19 mouse cellular contexts compared by ENCODE assay signal in genomic region chr8:125045760-125046159, GRCm38 (mm10). TPM values are rescaled to one million over a fixed set of nuclear protein-coding genes. Genes with fewer than 3 reads are reported as not detected.
"Had no signal": no experiment of that assay in that cellular context is flagged by ENCODE, and none has a peak within 500 bp of the region (broad histone marks: within the 10 kb centered on the region; RNA-seq: fewer than 3 reads in every experiment).

No protein-coding gene starts in this region.

- H3K4me1 ChIP-seq: midbrain, embryonic 15.5 days had no signal

- H3K4me2 ChIP-seq: limb, embryonic 12.5 days; limb, embryonic 15.5 days; liver, embryonic 11.5 days; lung, embryonic 15.5 days; midbrain, embryonic 11.5 days; midbrain, embryonic 15.5 days; neural tube, embryonic 13.5 days had no signal

- H3K27ac ChIP-seq: kidney, postnatal 0 days; limb, embryonic 12.5 days; limb, embryonic 15.5 days; liver, embryonic 14.5 days; lung, embryonic 15.5 days; midbrain, embryonic 15.5 days; neural tube, embryonic 13.5 days had no signal

- H3K36me3 ChIP-seq: limb, embryonic 15.5 days; lung, embryonic 15.5 days; midbrain, embryonic 15.5 days had no signal

- H3K9ac ChIP-seq: limb, embryonic 12.5 days; limb, embryonic 15.5 days; liver, embryonic 14.5 days; liver, postnatal 0 days; lung, embryonic 15.5 days; midbrain, embryonic 15.5 days; neural tube, embryonic 13.5 days had no signal

- H3K4me3 ChIP-seq: limb, embryonic 12.5 days; limb, embryonic 15.5 days; lung, embryonic 15.5 days; midbrain, embryonic 15.5 days; myocyte; neural tube, embryonic 13.5 days had no signal

- ATAC-seq: intestine, postnatal 0 days; liver, postnatal 0 days; midbrain, embryonic 15.5 days had no signal

- DNase-seq: kidney, adult 2 months; left cerebral cortex, postnatal 4 days; liver, postnatal 0 days; lung, postnatal 14 days; lung, postnatal 4 days; retina, postnatal 1 day; thymus, postnatal 25 days had no signal

- H3K27me3 ChIP-seq: limb, embryonic 12.5 days; limb, embryonic 15.5 days; lung, embryonic 15.5 days; midbrain, embryonic 15.5 days; neural tube, embryonic 13.5 days had no signal

- H3K9me3 ChIP-seq: limb, embryonic 12.5 days; limb, embryonic 15.5 days; lung, embryonic 15.5 days; midbrain, embryonic 15.5 days; neural tube, embryonic 13.5 days had no signal

RNA-seq across cellular contexts. Expression of gene Disc1, which starts 8.2 kb away (rescaled TPM):
- total RNA-seq: megakaryocyte-erythroid progenitor cell, adult 5-6 weeks had no signal
